Mouse (Mus musculus) c-Kit-positive CD71-positive TER-119-negative erythroid progenitor cells, embryonic 14.5 days (primary cell): ENCODE data around the gene Fam219b.

ENCODE experiments used
- DNase-seq: peaks from one replicate; pipeline ENCODE4 v3.0.0-alpha.2; 2013; ENCODE audit warnings: low read depth

The Fam219b gene

GRCm38 (mm10) chr9:57537044-57537727 lies at the start of gene Fam219b:
Gene Fam219b (plus strand): TSS chr9:57537528.
- DNase-seq: peak; percentile 84

GRCm38 (mm10) chr9:57487807-57488206 lies 49.5 kb upstream of the Fam219b start:
- DNase-seq: no peak

- DNase-seq: no peak
Observed at GRCm38 (mm10) chr9:57493532-57493931, 43.8 kb upstream of the Fam219b start.

- no peak for DNase-seq
Observed at GRCm38 (mm10) chr9:57494970-57495369, 42.4 kb upstream of the Fam219b start.

- no peak for DNase-seq
Observed at GRCm38 (mm10) chr9:57497236-57497635, 40.1 kb upstream of the Fam219b start.

GRCm38 (mm10) chr9:57498536-57498935 lies 38.8 kb upstream of the Fam219b start:
- DNase-seq: no peak

GRCm38 (mm10) chr9:57501452-57501851 lies 35.9 kb upstream of the Fam219b start:
- no peak for DNase-seq

GRCm38 (mm10) chr9:57501861-57502260 lies 35.5 kb upstream of the Fam219b start:
- no peak for DNase-seq

- no peak for DNase-seq
Observed at GRCm38 (mm10) chr9:57502911-57503621, 34.3 kb upstream of the Fam219b start.

- DNase-seq: no peak
Observed at GRCm38 (mm10) chr9:57503622-57504380, 33.5 kb upstream of the Fam219b start, which contains the start of gene Rpp25. Gene Rpp25 (plus strand): TSS chr9:57504026.

- DNase-seq: no peak
Observed at GRCm38 (mm10) chr9:57504381-57504700, 33.0 kb upstream of the Fam219b start.

- no peak for DNase-seq
Observed at GRCm38 (mm10) chr9:57504891-57505290, 32.4 kb upstream of the Fam219b start.

GRCm38 (mm10) chr9:57505700-57506099 lies 31.6 kb upstream of the Fam219b start:
- peak; percentile 83 for DNase-seq

GRCm38 (mm10) chr9:57510577-57510976 lies 26.8 kb upstream of the Fam219b start:
- DNase-seq: no peak

- no peak for DNase-seq
Observed at GRCm38 (mm10) chr9:57517113-57517512, 20.2 kb upstream of the Fam219b start.

GRCm38 (mm10) chr9:57520375-57521055 lies 16.8 kb upstream of the Fam219b start:
- DNase-seq: no peak

GRCm38 (mm10) chr9:57521056-57521911 lies 16.0 kb upstream of the Fam219b start, which contains the start of gene Cox5a:
Gene Cox5a (plus strand): TSS chr9:57521274.
- DNase-seq: peak; percentile 84

GRCm38 (mm10) chr9:57522114-57522860 lies 15.0 kb upstream of the Fam219b start:
- no peak for DNase-seq

- no peak for DNase-seq
Observed at GRCm38 (mm10) chr9:57522861-57523246, 14.5 kb upstream of the Fam219b start.

GRCm38 (mm10) chr9:57523754-57524153 lies 13.6 kb upstream of the Fam219b start:
- no peak for DNase-seq

GRCm38 (mm10) chr9:57524439-57524838 lies 12.9 kb upstream of the Fam219b start:
- DNase-seq: no peak
